Mouse (Mus musculus) erythroblast, embryonic 14.5 days (primary cell): ENCODE results near the gene Srrm1.

Experiments
- GATA1 ChIP-seq: IDR thresholded peaks from 2 replicates; pipeline ENCODE4 v1.6.1; 2012; ENCODE audit warnings: low read length, inconsistent platforms, mixed read lengths
- TAL1 ChIP-seq: IDR thresholded peaks from 3 replicates; pipeline ENCODE4 v1.6.1; 2012; ENCODE audit warnings: low read length, inconsistent platforms, mixed read lengths

GRCm38 (mm10) chr4:135282651-135283290 lies 70.3 kb downstream of the Srrm1 start:
- no peak for TF ChIP-seq TAL1
- TF ChIP-seq GATA1, result no peak
